Mouse (Mus musculus): ENCODE data around the gene Kctd11. TPM values are rescaled to one million over a fixed set of nuclear protein-coding genes. Genes with fewer than 3 reads are reported as not detected.

Gene Kctd11
- total RNA-seq (2012; rRNA removed) (3.3 and 3.9 TPM in 2 replicates), total RNA-seq (2014; rRNA removed) (1.3 and 1.8 TPM in 2 replicates), polyA plus RNA-seq (2012; ENCODE audit: insufficient read length, low read depth) (1.5 and 2.1 TPM in 2 replicates)

DNA sequence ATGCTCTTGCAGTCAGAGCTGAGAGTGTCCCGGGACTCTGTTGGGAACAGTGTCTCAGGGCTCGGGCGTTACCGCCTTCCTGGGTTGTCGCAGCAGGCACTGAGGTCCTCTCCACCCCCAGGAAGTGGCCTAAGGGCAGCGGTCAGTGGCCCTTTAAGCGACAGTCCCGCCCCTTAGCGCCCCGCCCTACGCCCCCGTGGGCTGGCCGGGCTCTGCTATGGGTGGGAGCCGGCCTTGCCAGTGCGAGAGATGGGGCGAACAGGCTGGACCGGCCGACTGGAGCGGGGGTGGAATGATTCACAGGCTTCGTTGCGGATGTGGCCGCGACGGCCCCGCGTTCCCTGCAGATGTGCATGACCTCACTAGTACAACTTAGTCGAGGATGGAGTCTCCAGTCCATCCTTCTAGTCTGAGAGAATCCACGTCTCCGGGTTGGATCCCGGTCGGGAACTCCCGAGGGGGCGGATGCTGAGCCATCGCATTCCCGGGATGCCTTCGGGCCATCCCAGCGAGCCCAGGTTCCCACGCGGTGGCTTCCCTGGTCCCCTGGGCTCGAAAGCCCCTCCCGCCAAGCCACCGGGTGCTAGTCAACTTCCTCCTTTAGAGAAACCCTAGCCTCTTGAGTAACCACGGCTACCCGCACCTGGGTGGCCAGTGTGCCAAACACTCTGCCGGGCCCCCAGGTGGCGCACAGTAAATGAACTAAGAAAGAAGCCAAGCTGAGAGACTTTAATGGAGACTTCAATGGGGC lies at the start of gene Kctd11:
Gene Kctd11 (minus strand): TSS at position 554 of the 751 bp plus-strand sequence.
- Histone ChIP-seq H3K4me2 (ENCODE audit: insufficient read depth, low read depth, poor library complexity, severe bottlenecking) (peak within 1 kb of the TSS; percentile 41), H3K27ac (ENCODE audit: insufficient read depth, low read depth) (peak within 1 kb of the TSS; percentile 63), H3K27me3 (replicated peaks) (no peaks in the 10 kb centered on the region), H3K4me3 (replicated peaks in 1 of 3; ENCODE audit: low read depth in 2 of 3, low read length in 2 of 3, poor library complexity in 1 of 3) (peak within 1 kb of the TSS; percentile 50 to 74 (median 57)), H3K9ac (ENCODE audit: insufficient read depth, low read depth) (peak within 1 kb of the TSS; percentile 56), H3K4me1 (ENCODE audit: control insufficient read depth in 1 of 2, insufficient read depth in 2 of 2) (peaks cover 21 to 56% of the 10 kb centered on the region in 2 experiments), H3K36me3 (replicated peaks in 1 of 2; ENCODE audit: control insufficient read depth in 1 of 2, insufficient read depth in 1 of 2, low read length in 1 of 2) (peaks cover 18 to 60% of the 10 kb centered on the region in 2 experiments), H3K79me2 (replicated peaks; ENCODE audit: control insufficient read depth, extremely low read depth, insufficient read depth, poor library complexity, severe bottlenecking) (no peaks in the 10 kb centered on the region), H3K9me3 (replicated peaks; ENCODE audit: low read length) (peaks cover 10% of the 10 kb centered on the region)
- dilution Hi-C loops (cut with MboI; ENCODE audit: extremely low pct_ligation_motif_present, extremely low pct_unique_long_range_greater_than_20kb, low sequenced_read_pairs) = no loop called here
- in situ Hi-C loops (cut with MboI; ENCODE audit: low pct_ligation_motif_present, low pct_unique_long_range_greater_than_20kb, low sequenced_read_pairs) = loop anchor here (5.0 kb wide), 1 partner anchor 36 kb away; no protein-coding TSS in a partner anchor
- DNase-seq (ENCODE audit: extremely low read depth) = peak; percentile 95
- TF ChIP-seq JUND (conservative IDR thresholded peaks at IDR 0.05; ENCODE audit: low read depth, low read length) = no peak
- TF ChIP-seq CHD1 (IDR thresholded peaks at IDR 0.05; ENCODE audit: low read depth, low read length) = no peak
- peak; percentile 65; the same call in 1 of the 2 replicates for TF ChIP-seq MEF2A (IDR thresholded peaks at IDR 0.05; ENCODE audit: borderline replicate concordance, low read depth, low read length)
- no peak for TF ChIP-seq USF1 (IDR thresholded peaks at IDR 0.05; ENCODE audit: low read depth, low read length)
- TF ChIP-seq POLR2AphosphoS2 (IDR thresholded peaks at IDR 0.05; ENCODE audit: low read depth, low read length) = no peak
- peak; percentile 68 for TF ChIP-seq RAD21 (IDR thresholded peaks at IDR 0.05; ENCODE audit: low read depth, low read length)
- TF ChIP-seq SIN3A (IDR thresholded peaks at IDR 0.05; ENCODE audit: low read length) = peak; percentile 83
- 0 out of 2 replicates have a peak, but pooled peaks have one; percentile 36 for TF ChIP-seq MYC (IDR thresholded peaks at IDR 0.05; ENCODE audit: low read depth, low read length)
- no peak for TF ChIP-seq E2F4 (IDR thresholded peaks at IDR 0.05; ENCODE audit: insufficient replicate concordance, low read depth, low read length)
- peak; percentile 10; the same call in 1 of the 2 replicates for TF ChIP-seq ZC3H11A (IDR thresholded peaks at IDR 0.05; ENCODE audit: low read depth, low read length)
- no peak for TF ChIP-seq MAFK (IDR thresholded peaks at IDR 0.05; ENCODE audit: insufficient replicate concordance, low read length)
- peak; percentile 69 for TF ChIP-seq IRF4 (IDR thresholded peaks at IDR 0.05; ENCODE audit: low read depth, low read length)
- TF ChIP-seq NELFE (IDR thresholded peaks at IDR 0.05; ENCODE audit: low read depth, low read length) = peak; percentile 74
- TF ChIP-seq ZKSCAN1 (IDR thresholded peaks at IDR 0.05; ENCODE audit: borderline replicate concordance, low read depth, low read length) = no peak
- no peak for TF ChIP-seq KAT2A (IDR thresholded peaks at IDR 0.05; ENCODE audit: insufficient replicate concordance, low read length)
- no peak for TF ChIP-seq CHD2 (IDR thresholded peaks at IDR 0.05; ENCODE audit: low read length)
- peak; percentile 50 for TF ChIP-seq HCFC1 (IDR thresholded peaks at IDR 0.05; ENCODE audit: low read depth, low read length)
- TF ChIP-seq TBP (conservative IDR thresholded peaks at IDR 0.05; ENCODE audit: low read depth, low read length) = 0 out of 2 replicates have a peak, but pooled peaks have one; percentile 19
- no peak for TF ChIP-seq RCOR1 (conservative IDR thresholded peaks at IDR 0.05; ENCODE audit: low read depth, low read length)
- TF ChIP-seq ZMIZ1 (IDR thresholded peaks at IDR 0.05; ENCODE audit: low read depth, low read length) = peak; percentile 73
- TF ChIP-seq GABPA (IDR thresholded peaks at IDR 0.05; ENCODE audit: insufficient replicate concordance, low read depth, low read length) = no peak
- TF ChIP-seq POLR2A (IDR thresholded peaks at IDR 0.05; ENCODE audit: low read depth, low read length) = peak; percentile 86
- peak; percentile 32; the same call in 1 of the 2 replicates for TF ChIP-seq EP300 (IDR thresholded peaks at IDR 0.05; ENCODE audit: low read length)
- peak; percentile 66 for TF ChIP-seq MXI1 (IDR thresholded peaks at IDR 0.05; ENCODE audit: low read depth, low read length)
- TF ChIP-seq NRF1 (IDR thresholded peaks at IDR 0.05; ENCODE audit: low read depth, low read length) = peak; percentile 19; the same call in 1 of the 2 replicates
- no peak for TF ChIP-seq ZNF384 (IDR thresholded peaks at IDR 0.05; ENCODE audit: low read depth, low read length)
- TF ChIP-seq MAZ (IDR thresholded peaks at IDR 0.05; ENCODE audit: low read depth, low read length) = peak; percentile 89
- TF ChIP-seq ELF1 (IDR thresholded peaks at IDR 0.05; ENCODE audit: low read depth, low read length) = peak; percentile 90
- TF ChIP-seq USF2 (conservative IDR thresholded peaks at IDR 0.05; ENCODE audit: low read depth, low read length) = no peak
- TF ChIP-seq PAX5 (IDR thresholded peaks at IDR 0.05; ENCODE audit: low read length) = no peak
- TF ChIP-seq SMC3 (IDR thresholded peaks at IDR 0.05; ENCODE audit: low read depth, low read length) = peak; percentile 88
- TF ChIP-seq TCF12 (IDR thresholded peaks at IDR 0.05; ENCODE audit: low read depth, low read length) = peak; percentile 78
- TF ChIP-seq CTCF (conservative IDR thresholded peaks at IDR 0.05 in 1 of 2, IDR thresholded peaks at IDR 0.05 in 1 of 2; ENCODE audit: low read depth in 2 of 2, low read length in 2 of 2) = peak in 1 of 2 experiments; percentile 89; a peak in 2 of 4 replicates
- no peak for TF ChIP-seq JUN (IDR thresholded peaks at IDR 0.05; ENCODE audit: insufficient read depth, low read depth, low read length)
- peak; percentile 78; the same call in 1 of the 2 replicates for TF ChIP-seq MAX (IDR thresholded peaks at IDR 0.05; ENCODE audit: low read length)
- peak; percentile 22 for TF ChIP-seq UBTF (IDR thresholded peaks at IDR 0.05; ENCODE audit: low read depth, low read length)
- TF ChIP-seq BHLHE40 (IDR thresholded peaks at IDR 0.05; ENCODE audit: low read depth, low read length) = peak; percentile 50
- no peak for TF ChIP-seq ETS1 (conservative IDR thresholded peaks at IDR 0.05; ENCODE audit: low read depth, low read length)
